Mouse (Mus musculus) liver, embryonic 15.5 days (tissue): ENCODE measurements around the gene Rspry1. TPM values are rescaled to one million over a fixed set of nuclear protein-coding genes. Genes with fewer than 3 reads are reported as not detected.

Experiments
- ATAC-seq: fragments of 200-750 bp; cut with Nextera tagmentation; 2 replicates; pipeline ENCODE4 v1.8.0; 2017; ENCODE audit warnings: moderate number of reproducible peaks, mild to moderate bottlenecking, moderate library complexity; ENCODE audit not compliant: insufficient read depth
- H3K27ac ChIP-seq: fragments of 300-500 bp; sonication (generic); replicated peaks from 2 replicates; pipeline ENCODE4 v1.5.1; 2015; ENCODE audit warnings: mild to moderate bottlenecking, inconsistent platforms
- H3K27me3 ChIP-seq: fragments of 300-500 bp; sonication (generic); 2 replicates; pipeline ENCODE4 v1.6.1; 2015; ENCODE audit warnings: mild to moderate bottlenecking, inconsistent platforms
- H3K36me3 ChIP-seq: fragments of 300-500 bp; sonication (generic); replicated peaks from 2 replicates; pipeline ENCODE4 v1.6.1; 2015; ENCODE audit warnings: moderate library complexity, mild to moderate bottlenecking, inconsistent platforms
- H3K4me1 ChIP-seq: fragments of 300-500 bp; sonication (generic); replicated peaks from 2 replicates; pipeline ENCODE4 v1.6.1; 2015; ENCODE audit warnings: inconsistent platforms
- H3K4me2 ChIP-seq: fragments of 300-500 bp; sonication (generic); 2 replicates; pipeline ENCODE4 v1.6.1; 2015; ENCODE audit warnings: moderate library complexity, mild to moderate bottlenecking, inconsistent platforms
- H3K4me3 ChIP-seq: fragments of 300-500 bp; sonication (generic); replicated peaks from 2 replicates; pipeline ENCODE4 v1.5.1; 2015; ENCODE audit warnings: mild to moderate bottlenecking, inconsistent platforms
- H3K9ac ChIP-seq: fragments of 300-500 bp; sonication (generic); 2 replicates; pipeline ENCODE4 v1.6.1; 2015; ENCODE audit warnings: moderate library complexity, mild to moderate bottlenecking, inconsistent platforms
- H3K9me3 ChIP-seq: fragments of 300-500 bp; sonication (generic); replicated peaks from 2 replicates; pipeline ENCODE4 v1.6.1; 2016; ENCODE audit warnings: inconsistent platforms
- WGBS: fragments of 180-500 bp; shearing (Covaris S2); methylation state at CpG from one replicate; pipeline ENCODE4 v1.1.7; 2015; ENCODE audit warnings: mixed read lengths; ENCODE audit not compliant: insufficient replicate concordance; 5-methylcytosine and 5-hydroxymethylcytosine counted together
- polyA plus RNA-seq: library from polyadenylated mRNA; unstranded; fragments of >200 nt; fragmentation: Nextera tagmentation; extraction: Ambion mirVana; gene quantifications from 2 replicates; pipeline ENCODE4 v1.2.1, GENCODE M21; 2015

Rspry1 gene
- polyA plus RNA-seq, 1 experiment from 2014 or later, result 15.3 TPM

DNA sequence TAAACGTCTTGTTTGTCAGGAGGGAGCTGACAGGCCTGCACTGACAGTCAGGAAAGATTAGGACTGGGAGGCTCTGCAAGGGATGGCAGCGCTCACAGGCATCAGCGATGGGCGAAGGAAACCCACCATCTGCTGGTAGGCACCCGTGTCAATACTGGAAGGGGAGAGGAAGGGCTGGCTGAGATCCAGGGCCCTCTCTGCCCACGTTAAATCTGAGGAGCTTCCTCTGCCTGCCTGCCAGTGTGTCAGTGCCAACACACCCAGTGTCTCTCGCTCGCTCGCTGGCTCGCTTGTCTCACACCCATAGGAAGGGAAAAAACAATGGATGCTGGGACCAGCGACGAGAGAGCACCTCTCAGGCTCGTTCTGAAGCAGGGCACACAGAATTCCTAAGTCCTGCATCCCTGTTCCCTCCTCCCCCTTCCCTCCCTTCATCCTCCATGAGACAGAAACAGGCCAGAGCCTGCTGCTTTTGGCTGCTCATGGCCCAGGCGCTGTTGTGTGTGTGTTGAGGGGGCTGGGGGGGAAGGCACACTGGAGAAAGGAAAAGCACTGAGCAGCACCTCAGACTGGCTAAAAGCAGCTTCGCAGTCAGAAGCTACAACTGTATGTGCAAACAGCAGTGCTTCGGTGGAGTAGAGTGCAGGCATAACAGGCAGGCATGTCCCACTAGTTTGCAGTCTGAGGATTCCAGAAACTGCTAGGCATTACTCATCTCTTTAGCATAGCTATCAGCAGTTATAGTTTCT lies 27.4 kb upstream of the Rspry1 start:
- Histone ChIP-seq H3K9ac (no peak overlapping the region), H3K4me2 (no peak overlapping the region), H3K4me1 (no peaks in the 10 kb centered on the region), H3K27ac (no peak overlapping the region), H3K27me3 (no peaks in the 10 kb centered on the region), H3K9me3 (no peaks in the 10 kb centered on the region), H3K4me3 (no peak overlapping the region), H3K36me3 (peaks cover 58% of the 10 kb centered on the region)
- WGBS, result 81% methylated on average over 16 of the region's 16 CpGs
- no peak for ATAC-seq

DNA sequence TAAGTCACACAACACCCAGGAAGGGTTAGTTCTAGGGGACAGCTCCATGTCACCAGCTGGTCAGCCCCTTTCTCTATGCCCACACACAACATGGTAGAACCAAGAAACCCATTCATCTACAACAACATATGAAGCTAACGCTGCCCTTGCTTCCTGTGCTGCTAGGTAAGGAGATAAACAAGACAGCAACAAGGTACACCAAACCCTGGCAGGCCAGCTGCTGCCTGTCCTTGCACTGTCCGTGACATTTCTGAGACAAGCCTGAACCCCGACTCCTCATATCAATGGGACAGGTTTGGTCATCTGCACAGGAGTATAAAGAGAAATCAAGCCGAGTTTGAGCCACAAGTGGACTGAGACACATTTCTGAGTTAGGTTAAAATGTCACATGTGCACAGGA lies 26.6 kb upstream of the Rspry1 start:
- peaks cover 63% of the 10 kb centered on the region for H3K36me3 ChIP-seq
- no peak overlapping the region for H3K27ac ChIP-seq
- no peaks in the 10 kb centered on the region for H3K27me3 ChIP-seq
- H3K4me2 ChIP-seq, result no peak overlapping the region
- H3K9me3 ChIP-seq, result no peaks in the 10 kb centered on the region
- no peak for ATAC-seq
- H3K4me1 ChIP-seq, result no peaks in the 10 kb centered on the region
- H3K9ac ChIP-seq, result no peak overlapping the region
- no peak overlapping the region for H3K4me3 ChIP-seq
- 77% methylated on average over 4 of the region's 4 CpGs for whole genome bisulfite sequencing

GRCm38 (mm10) chr8:94581820-94582483 lies 19.8 kb upstream of the Rspry1 start:
- no peaks in the 10 kb centered on the region for H3K9me3 ChIP-seq
- H3K9ac ChIP-seq, result no peak overlapping the region
- no peak overlapping the region for H3K27ac ChIP-seq
- no peak for ATAC-seq
- no peaks in the 10 kb centered on the region for H3K27me3 ChIP-seq
- H3K4me2 ChIP-seq, result no peak overlapping the region
- H3K4me3 ChIP-seq, result no peak overlapping the region
- 70% methylated on average over 7 of the region's 7 CpGs for whole genome bisulfite sequencing
- H3K36me3 ChIP-seq, result peaks cover 87% of the 10 kb centered on the region
- no peaks in the 10 kb centered on the region for H3K4me1 ChIP-seq

DNA sequence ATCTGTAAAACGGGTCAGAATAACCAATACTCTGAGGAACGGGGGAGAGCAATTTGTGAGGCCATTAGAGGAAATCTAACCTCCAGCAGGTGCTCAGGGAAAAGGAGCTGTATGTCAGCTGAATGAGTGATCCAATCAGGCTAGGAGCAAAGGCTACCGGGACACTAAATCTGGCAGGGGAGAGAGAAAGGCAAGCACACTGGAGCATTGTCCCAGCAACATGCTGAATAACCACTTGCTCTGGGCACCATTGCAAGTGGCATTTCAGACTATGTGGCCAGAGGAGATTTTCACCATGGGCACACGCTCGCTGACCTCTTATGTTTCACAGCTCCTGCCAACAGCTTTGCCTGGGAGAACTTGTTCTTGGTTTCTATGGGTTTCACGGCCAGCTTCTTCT lies 19.2 kb upstream of the Rspry1 start:
- H3K4me1 ChIP-seq, result no peaks in the 10 kb centered on the region
- H3K27ac ChIP-seq, result no peak overlapping the region
- H3K4me3 ChIP-seq, result no peak overlapping the region
- H3K27me3 ChIP-seq, result no peaks in the 10 kb centered on the region
- H3K9me3 ChIP-seq, result no peaks in the 10 kb centered on the region
- no peak overlapping the region for H3K9ac ChIP-seq
- 87% methylated on average over 6 of the region's 6 CpGs for WGBS
- ATAC-seq, result no peak
- no peak overlapping the region for H3K4me2 ChIP-seq
- peaks cover 89% of the 10 kb centered on the region for H3K36me3 ChIP-seq

DNA sequence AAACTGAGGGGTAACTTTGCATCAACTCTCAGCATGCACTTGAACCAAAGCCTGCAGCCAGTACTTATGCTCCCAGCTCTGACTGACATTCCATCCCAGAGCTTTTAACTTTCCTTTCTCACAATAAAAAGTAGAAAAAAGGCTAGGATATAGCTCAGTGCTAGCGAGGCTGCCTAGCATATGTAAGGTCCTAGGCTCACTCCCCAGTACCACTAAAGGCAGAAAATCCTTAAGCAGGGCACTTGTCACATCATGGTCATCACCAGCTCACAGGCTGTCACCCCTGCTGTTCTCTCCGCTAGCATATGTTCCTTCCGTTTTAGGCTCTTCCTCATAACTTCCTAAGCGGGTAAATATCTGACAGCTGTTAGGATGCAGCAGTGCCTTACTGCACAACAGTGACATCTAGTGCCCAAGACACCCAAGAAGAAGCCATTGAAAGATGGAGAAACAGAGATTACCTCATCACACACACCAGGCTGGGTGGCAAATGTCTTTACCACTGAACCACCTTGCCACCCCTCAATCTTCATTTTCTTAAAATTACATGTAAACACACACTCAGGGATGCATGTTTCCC lies 17.4 kb upstream of the Rspry1 start:
- ATAC-seq, result no peak
- H3K27ac ChIP-seq, result no peak overlapping the region
- H3K4me2 ChIP-seq, result no peak overlapping the region
- WGBS, result 49% methylated on average over 4 of the region's 4 CpGs
- H3K36me3 ChIP-seq, result peaks cover 89% of the 10 kb centered on the region
- no peaks in the 10 kb centered on the region for H3K4me1 ChIP-seq
- no peaks in the 10 kb centered on the region for H3K9me3 ChIP-seq
- no peak overlapping the region for H3K4me3 ChIP-seq
- no peak overlapping the region for H3K9ac ChIP-seq
- H3K27me3 ChIP-seq, result no peaks in the 10 kb centered on the region

DNA sequence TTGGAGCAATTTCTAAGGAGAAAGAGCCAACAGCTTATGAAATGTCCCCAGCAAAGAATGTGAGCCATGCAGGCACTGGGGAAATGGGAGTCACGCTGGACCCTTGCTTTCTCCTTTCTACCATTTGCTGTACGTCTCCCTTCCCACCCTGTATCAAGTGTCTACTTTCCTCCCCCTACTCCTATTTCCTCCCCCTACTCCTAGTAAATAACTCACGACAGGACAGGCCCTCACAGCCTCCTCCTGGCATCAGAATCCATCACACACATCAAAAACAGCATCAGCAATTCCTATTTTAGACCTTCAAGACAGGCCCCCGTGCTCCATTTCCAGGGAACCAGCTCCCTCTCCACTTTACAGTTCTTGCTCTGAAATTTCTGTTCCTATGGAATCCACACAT lies 10.0 kb upstream of the Rspry1 start:
- H3K9me3 ChIP-seq, result no peaks in the 10 kb centered on the region
- H3K4me2 ChIP-seq, result no peak overlapping the region
- no peak for ATAC-seq
- no peaks in the 10 kb centered on the region for H3K4me1 ChIP-seq
- 74% methylated on average over 4 of the region's 4 CpGs for WGBS
- H3K27me3 ChIP-seq, result no peaks in the 10 kb centered on the region
- H3K9ac ChIP-seq, result no peak overlapping the region
- no peak overlapping the region for H3K4me3 ChIP-seq
- peaks cover 28% of the 10 kb centered on the region for H3K36me3 ChIP-seq
- no peak overlapping the region for H3K27ac ChIP-seq

- H3K4me2 ChIP-seq, result no peak overlapping the region
- H3K9me3 ChIP-seq, result no peaks in the 10 kb centered on the region
- H3K4me3 ChIP-seq, result no peak overlapping the region
- H3K9ac ChIP-seq, result no peak overlapping the region
- no peak for ATAC-seq
- H3K27me3 ChIP-seq, result no peaks in the 10 kb centered on the region
- peaks cover 3% of the 10 kb centered on the region; the same call in 1 of the 2 replicates for H3K4me1 ChIP-seq
- no peak overlapping the region for H3K27ac ChIP-seq
- H3K36me3 ChIP-seq, result peaks cover 8% of the 10 kb centered on the region; the same call in 1 of the 2 replicates
- WGBS, result 56% methylated on average over 1 of the region's 1 CpGs
These were observed 7.5 kb upstream of the Rspry1 start for GRCm38 (mm10) chr8:94594211-94594610.

GRCm38 (mm10) chr8:94600478-94600877 lies 1.3 kb upstream of the Rspry1 start:
- peaks cover 31% of the 10 kb centered on the region for H3K4me1 ChIP-seq
- H3K4me3 ChIP-seq, result peak overlapping the region; percentile 94
- no peaks in the 10 kb centered on the region for H3K9me3 ChIP-seq
- H3K4me2 ChIP-seq, result peak overlapping the region; percentile 84
- 14% methylated on average over 5 of the region's 5 CpGs for WGBS
- peak overlapping the region; percentile 83; the same call in 1 of the 2 replicates for H3K27ac ChIP-seq
- H3K36me3 ChIP-seq, result 0 out of 2 replicates have a peak, but pooled peaks cover 4% of the 10 kb centered on the region
- peak overlapping the region; percentile 87 for H3K9ac ChIP-seq
- no peaks in the 10 kb centered on the region for H3K27me3 ChIP-seq
- no peak for ATAC-seq

DNA sequence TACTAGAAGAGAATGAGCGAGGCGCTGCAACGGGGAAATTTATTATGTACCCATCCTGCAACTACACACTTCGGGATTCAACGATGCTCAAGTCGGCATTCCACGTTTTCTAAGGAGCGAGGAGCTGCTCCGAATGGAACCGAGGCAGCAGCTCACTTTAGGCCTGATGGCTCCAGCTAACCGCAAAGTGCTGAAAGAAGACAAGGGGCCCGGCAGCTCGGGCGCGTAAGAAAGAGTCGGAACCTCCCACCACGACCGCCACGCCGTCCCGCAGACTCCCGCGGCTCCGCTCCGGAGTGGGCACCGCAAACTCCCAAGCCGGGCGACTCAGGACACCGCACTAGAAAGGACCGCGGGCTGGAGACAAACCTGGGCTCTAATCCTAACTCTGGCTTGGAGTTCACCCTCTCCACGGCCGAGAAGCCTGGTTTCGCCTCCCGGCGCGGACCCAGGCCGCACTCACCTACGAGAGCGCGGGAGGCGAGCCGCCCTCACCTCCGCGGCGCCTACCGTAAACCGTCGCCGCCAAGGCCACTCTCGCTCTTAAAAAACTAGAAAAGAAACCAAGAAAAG lies 617 bp upstream of the Rspry1 start:
- peak overlapping the region; percentile 83 for H3K27ac ChIP-seq
- peak overlapping the region; percentile 94 for H3K4me3 ChIP-seq
- peak overlapping the region; percentile 87 for H3K9ac ChIP-seq
- H3K27me3 ChIP-seq, result no peaks in the 10 kb centered on the region
- no peaks in the 10 kb centered on the region for H3K9me3 ChIP-seq
- peak; percentile 18 for ATAC-seq
- H3K36me3 ChIP-seq, result 0 out of 2 replicates have a peak, but pooled peaks cover 4% of the 10 kb centered on the region
- H3K4me1 ChIP-seq, result peaks cover 31% of the 10 kb centered on the region
- under 1% methylated on average over 51 of the region's 51 CpGs for WGBS
- H3K4me2 ChIP-seq, result peak overlapping the region; percentile 84

GRCm38 (mm10) chr8:94602471-94603131 lies 864 bp downstream of the Rspry1 start:
- Histone ChIP-seq H3K27ac (peak overlapping the region; percentile 82), H3K36me3 (no peaks in the 10 kb centered on the region), H3K9ac (peak overlapping the region; percentile 94), H3K4me1 (peaks cover 31% of the 10 kb centered on the region), H3K4me3 (peak overlapping the region; percentile 94), H3K27me3 (no peaks in the 10 kb centered on the region), H3K9me3 (no peaks in the 10 kb centered on the region), H3K4me2 (peak overlapping the region; percentile 95)
- WGBS, result 1% methylated on average over 31 of the region's 31 CpGs
- ATAC-seq, result no peak

- Histone ChIP-seq H3K9me3 (no peaks in the 10 kb centered on the region), H3K27ac (no peak overlapping the region), H3K36me3 (no peaks in the 10 kb centered on the region), H3K4me1 (peaks cover 27% of the 10 kb centered on the region), H3K4me3 (no peak overlapping the region), H3K27me3 (no peaks in the 10 kb centered on the region), H3K9ac (no peak overlapping the region), H3K4me2 (peak overlapping the region; percentile 95)
- WGBS, result 70% methylated on average over 2 of the region's 2 CpGs
- ATAC-seq, result no peak
These were observed 2.3 kb downstream of the Rspry1 start for GRCm38 (mm10) chr8:94604030-94604429.
